Mouse (Mus musculus) lung, adult 2 months (tissue): Measurements from ENCODE around the gene Gm13279. TPM values are rescaled to one million over a fixed set of nuclear protein-coding genes. Genes with fewer than 3 reads are reported as not detected.
"Not testable (repeated sequence)": the region's sequence is repeated elsewhere in the genome, so short reads cannot be mapped to it uniquely, and the experiment has no call there.

Experiments used
- DNase-seq: peaks from one replicate; pipeline ENCODE4 v3.0.0; 2022
- H3K4me1 ChIP-seq: fragments of 200-500 bp; 2 replicates; pipeline ENCODE4 v1.6.1; 2011; ENCODE audit warnings: low read length; ENCODE audit not compliant: control insufficient read depth, insufficient read depth
- H3K4me3 ChIP-seq: fragments of 200-500 bp; replicated peaks from 2 replicates; pipeline ENCODE3; 2011; ENCODE audit warnings: low read depth, mild to moderate bottlenecking, control low read depth, low read length; ENCODE audit errors: extremely low read depth
- CTCF ChIP-seq: fragments of 200-500 bp; IDR thresholded peaks from 2 replicates; pipeline ENCODE4 v1.5.1; 2011; ENCODE audit warnings: mild to moderate bottlenecking, low read length, control low read depth; ENCODE audit not compliant: insufficient read depth
- POLR2A ChIP-seq: fragments of 200-500 bp; IDR thresholded peaks from 2 replicates; pipeline ENCODE4 v1.6.1; 2011; ENCODE audit warnings: low read depth, mild to moderate bottlenecking, control low read depth, low read length, borderline replicate concordance; ENCODE audit errors: extremely low read depth
- WGBS: fragments of 180-500 bp; shearing (Covaris S2); methylation state at CpG from one replicate; pipeline ENCODE4 v1.1.7; 2018; 5-methylcytosine and 5-hydroxymethylcytosine counted together
- polyA plus RNA-seq: library from polyadenylated mRNA; depleted of rRNA; stranded (reverse); fragments of >200 nt; gene quantifications from 2 replicates; pipeline ENCODE4 v1.2.3, GENCODE M21; 2012; rRNA removed

Gm13279 gene
- not detected in 2 replicates for polyA plus RNA-seq

DNA sequence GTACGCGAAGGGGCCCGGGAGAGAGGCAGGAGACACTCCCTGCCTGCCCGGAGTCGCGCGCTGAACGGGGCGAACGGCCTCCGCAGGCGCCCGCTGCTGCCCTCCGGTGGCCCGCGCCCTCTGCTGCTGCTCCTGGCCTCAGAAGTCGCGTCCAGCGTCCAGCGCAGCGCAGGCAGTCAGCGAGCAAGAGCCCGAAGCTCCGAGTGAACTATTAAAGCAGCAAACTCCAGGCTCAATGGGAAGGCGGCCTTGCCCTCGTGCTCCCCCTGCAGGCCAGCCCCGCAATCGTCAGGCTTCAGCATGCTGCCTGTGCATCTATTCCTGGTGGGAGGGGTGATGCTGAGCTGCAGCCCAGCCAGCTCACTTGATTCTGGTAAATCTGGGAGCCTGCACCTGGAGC lies at the start of gene Gm13279:
Gm13279 (plus strand) TSS at position 301 of the 400 bp plus-strand sequence.
- WGBS = no CpG with 5 or more reads among the region's 28 CpGs
- DNase-seq, H3K4me3 ChIP-seq, H3K4me1 ChIP-seq: not testable (repeated sequence)

DNA sequence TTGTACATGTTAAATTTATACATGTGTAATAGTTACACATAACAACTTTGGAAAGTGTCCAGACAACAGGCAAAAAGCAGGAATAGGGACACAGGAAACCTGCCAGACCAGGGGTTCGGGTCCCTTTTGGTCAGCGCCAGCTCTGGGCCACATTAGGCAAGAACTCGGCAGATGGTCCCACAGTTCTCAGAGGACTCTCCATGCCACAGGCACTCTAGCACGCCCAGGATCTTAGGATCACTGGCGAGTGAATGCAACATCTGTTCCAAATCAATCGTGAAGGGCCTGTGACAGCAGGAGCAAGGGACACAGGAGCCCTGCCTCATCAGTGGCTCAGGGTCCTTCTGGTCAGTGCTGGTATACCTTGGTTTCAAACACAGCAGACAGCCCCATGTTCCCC lies 47.3 kb upstream of the Gm13279 start:
- Histone ChIP-seq H3K4me3 (no peak overlapping the region), H3K4me1 (no peaks in the 10 kb centered on the region)
- WGBS = 67% methylated on average over 6 of the region's 6 CpGs
- DNase-seq = no peak
- TF ChIP-seq POLR2A (no peak), CTCF (no peak)

DNA sequence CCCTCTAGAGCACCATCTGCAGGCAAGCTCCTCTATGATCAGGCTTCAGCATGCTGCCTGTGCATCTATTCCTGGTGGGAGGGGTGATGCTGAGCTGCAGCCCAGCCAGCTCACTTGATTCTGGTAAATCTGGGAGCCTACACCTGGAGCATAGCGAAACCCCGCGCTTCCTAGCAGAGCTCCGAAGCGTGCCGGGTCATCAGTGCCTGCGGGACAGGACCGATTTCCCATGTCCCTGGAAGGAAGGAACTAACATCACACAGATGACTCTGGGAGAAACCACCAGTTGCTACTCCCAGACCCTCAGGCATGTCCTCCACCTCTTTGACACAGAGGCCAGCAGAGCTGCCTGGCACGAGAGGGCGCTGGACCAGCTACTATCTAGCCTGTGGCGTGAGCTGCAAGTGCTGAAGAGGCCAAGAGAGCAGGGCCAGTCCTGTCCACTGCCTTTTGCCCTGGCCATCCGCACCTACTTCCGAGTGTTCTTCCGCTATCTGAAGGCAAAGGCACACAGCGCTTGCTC lies 42.3 kb upstream of the Gm13279 start, which contains the start of gene Gm13271:
Gm13271 (plus strand) TSS at position 51 of the 523 bp plus-strand sequence.
- H3K4me1 ChIP-seq, H3K4me3 ChIP-seq: not testable (repeated sequence)
- WGBS = 75% methylated on average over 15 of the region's 15 CpGs
- DNase-seq = peak; percentile 66

DNA sequence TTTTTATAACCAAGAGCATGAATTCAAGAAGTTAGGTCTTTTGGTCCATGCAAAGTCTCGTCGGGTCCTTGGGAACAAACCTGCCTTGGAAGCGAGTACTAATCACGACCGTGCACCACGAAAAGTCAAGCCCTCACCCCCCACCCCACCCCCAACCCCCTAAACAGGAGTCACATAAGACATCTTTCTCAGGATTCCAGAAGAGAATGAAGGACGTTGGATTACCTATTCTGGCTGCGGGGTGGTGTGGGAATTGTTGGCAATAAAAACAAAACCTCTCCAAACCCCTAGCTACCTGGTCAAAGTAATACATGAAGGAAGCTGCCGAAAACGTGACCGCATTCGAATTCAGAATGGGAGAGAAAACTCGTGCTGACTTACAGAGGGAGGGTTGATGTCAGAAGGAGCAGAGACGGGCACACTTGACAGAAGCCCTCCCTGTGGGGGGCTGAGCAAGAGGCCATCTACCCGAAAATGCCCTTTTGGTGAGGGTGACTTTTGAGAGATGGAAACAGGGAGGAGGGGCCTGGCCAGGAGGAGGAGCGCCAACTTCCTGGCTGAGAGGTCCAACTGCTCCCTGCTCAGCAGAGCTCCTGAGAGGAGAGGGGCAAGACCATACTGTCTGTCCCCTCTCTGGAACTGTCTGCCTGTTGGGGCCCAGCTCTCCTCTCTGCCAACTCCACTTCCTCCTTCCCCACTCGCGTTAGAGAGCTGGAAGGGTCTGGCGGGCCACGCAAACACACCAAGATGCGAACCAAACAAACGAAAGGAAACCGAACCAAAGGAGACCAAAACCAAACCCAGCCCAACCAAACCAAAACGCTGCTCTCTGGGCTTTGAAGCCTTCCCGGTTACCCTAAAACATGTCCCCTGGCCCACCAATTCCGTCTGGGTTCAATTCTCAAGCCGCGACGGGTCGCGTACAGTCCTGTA lies 40.4 kb upstream of the Gm13279 start:
- TF ChIP-seq POLR2A = peak; percentile 46; the same call in 1 of the 2 replicates
- H3K4me1 ChIP-seq = not testable (repeated sequence)
- 8% methylated on average over 28 of the region's 31 CpGs for WGBS
- DNase-seq = peak; percentile 47
- peak overlapping the region; percentile 89 for H3K4me3 ChIP-seq

DNA sequence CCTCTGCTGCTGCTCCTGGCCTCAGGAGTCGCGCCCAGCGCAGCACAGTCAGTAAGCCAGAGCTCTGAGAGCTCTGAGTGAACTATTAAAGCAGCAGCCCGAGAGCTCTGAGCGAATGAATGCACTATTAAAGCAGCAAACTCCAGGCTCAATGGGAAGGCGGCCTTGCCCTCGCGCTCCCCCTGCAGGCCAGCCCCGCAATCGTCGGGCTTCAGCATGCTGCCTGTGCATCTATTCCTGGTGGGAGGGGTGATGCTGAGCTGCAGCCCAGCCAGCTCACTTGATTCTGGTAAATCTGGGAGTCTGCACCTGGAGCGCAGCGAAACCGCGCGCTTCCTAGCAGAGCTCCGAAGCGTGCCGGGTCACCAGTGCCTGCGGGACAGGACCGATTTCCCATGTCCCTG lies 39.6 kb upstream of the Gm13279 start:
- not testable (repeated sequence) for H3K4me1 ChIP-seq
- peak overlapping the region; percentile 89 for H3K4me3 ChIP-seq
- under 1% methylated on average over 20 of the region's 21 CpGs for WGBS
- DNase-seq = peak; percentile 89
- TF ChIP-seq POLR2A (peak; percentile 52; the same call in 1 of the 2 replicates), CTCF (peak; percentile 61)

DNA sequence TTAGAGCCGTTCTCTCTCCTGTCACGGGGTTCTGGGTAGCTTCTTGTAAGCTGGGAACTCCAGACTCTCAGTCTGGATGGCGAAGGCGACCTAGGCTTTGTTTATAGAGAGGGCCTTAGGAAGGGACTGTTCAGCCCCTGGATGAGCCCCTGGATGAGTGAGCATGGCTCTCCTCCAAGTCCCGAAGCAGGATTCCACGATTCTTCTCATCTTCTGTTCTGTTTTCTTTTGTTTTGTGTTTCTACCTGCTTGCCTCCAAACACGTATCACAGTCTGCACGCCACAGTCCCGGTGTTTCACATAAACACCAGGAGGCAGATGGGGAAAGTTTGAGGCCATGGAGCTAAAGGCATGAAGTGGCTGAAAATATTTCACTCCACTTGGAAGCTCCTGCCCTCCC lies 38.4 kb upstream of the Gm13279 start:
- DNase-seq, H3K4me1 ChIP-seq, H3K4me3 ChIP-seq: not testable (repeated sequence)
- 85% methylated on average over 9 of the region's 9 CpGs for WGBS

DNA sequence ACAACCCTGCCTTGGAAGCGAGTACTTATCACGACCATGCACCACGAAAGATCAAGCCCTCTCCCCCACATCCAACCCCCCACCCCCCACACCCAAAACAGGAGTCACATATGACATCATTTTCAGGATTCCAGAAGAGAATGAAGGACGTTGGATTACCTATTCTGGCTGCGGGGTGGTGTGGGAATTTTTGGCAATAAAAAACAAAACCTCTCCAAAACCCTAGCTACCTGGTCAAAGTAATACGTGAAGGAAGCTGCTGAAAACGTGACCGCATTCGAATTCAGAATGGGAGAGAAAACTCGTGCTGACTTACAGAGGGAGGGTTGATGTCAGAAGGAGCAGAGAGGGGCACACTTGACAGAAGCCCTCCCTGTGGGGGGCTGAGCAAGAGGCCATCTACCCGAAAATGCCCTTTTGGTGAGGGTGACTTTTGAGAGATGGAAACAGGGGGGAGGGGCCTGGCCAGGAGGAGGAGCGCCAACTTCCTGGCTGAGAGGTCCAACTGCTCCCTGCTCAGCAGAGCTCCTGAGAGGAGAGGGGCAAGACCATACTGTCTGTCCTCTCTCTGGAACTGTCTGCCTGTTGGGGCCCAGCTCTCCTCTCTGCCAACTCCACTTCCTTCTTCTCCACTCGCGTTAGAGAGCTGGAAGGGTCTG lies 37.5 kb upstream of the Gm13279 start, which contains the start of gene Gm13283:
Gm13283 (plus strand) TSS at position 510 of the 659 bp plus-strand sequence.
- not testable (repeated sequence) for DNase-seq, H3K4me3 ChIP-seq, H3K4me1 ChIP-seq
- 12% methylated on average over 11 of the region's 14 CpGs for WGBS

DNA sequence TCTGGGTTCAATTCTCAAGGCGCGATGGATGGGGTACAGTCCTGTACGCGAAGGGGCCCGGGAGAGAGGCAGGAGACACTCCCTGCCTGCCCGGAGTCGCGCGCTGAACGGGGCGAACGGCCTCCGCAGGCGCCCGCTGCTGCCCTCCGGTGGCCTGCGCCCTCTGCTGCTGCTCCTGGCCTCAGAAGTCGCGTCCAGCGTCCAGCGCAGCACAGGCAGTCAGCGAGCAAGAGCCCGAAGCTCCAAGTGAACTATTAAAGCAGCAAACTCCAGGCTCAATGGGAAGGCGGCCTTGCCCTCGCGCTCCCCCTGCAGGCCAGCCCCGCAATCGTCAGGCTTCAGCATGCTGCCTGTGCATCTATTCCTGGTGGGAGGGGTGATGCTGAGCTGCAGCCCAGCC lies 36.8 kb upstream of the Gm13279 start:
- DNase-seq = peak; percentile 68
- 0 out of 2 replicates have a peak, but pooled peaks have one; percentile 8 for TF ChIP-seq CTCF
- peak; percentile 68; the same call in 1 of the 2 replicates for TF ChIP-seq POLR2A
- under 1% methylated on average over 24 of the region's 28 CpGs for WGBS
- not testable (repeated sequence) for H3K4me1 ChIP-seq, H3K4me3 ChIP-seq

DNA sequence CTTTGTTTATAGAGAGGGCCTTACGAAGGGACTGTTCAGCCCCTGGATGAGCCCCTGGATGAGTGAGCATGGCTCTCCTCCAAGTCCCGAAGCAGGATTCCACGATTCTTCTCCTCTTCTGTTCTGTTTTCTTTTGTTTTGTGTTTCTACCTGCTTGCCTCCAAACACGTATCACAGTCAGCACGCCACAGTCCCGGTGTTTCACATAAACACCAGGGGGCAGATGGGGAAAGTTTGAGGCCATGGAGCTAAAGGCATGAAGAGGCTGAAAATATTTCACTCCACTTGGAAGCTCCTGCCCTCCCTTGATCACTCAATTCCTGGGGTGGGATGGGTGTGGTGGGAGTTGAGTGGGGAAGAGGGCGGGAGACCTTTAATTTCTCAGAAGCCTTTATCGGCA lies 35.4 kb upstream of the Gm13279 start:
- 66% methylated on average over 6 of the region's 8 CpGs for WGBS
- H3K4me1 ChIP-seq, H3K4me3 ChIP-seq: not testable (repeated sequence)
- peak; percentile 57 for DNase-seq

DNA sequence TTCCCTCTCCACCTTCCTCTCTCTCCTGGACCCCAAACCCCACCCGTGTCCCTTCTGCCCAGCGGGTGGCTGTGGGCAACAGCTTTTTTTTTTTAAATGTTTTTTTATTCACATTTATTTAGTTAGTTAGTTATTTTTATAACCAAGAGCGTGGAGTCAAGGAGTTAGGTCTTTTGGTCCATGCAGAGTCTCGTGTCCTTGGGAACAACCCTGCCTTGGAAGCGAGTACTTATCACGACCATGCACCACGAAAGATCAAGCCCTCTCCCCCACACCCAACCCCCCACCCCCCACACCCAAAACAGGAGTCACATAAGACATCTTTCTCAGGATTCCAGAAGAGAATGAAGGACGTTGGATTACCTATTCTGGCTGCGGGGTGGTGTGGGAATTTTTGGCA lies 34.9 kb upstream of the Gm13279 start:
- not testable (repeated sequence) for H3K4me3 ChIP-seq, DNase-seq, H3K4me1 ChIP-seq
- 50% methylated on average over 9 of the region's 9 CpGs for WGBS
